Mouse (Mus musculus) intestine, postnatal 0 days (tissue): Measurements from ENCODE around the gene Cdkn2a. TPM values are rescaled to one million over a fixed set of nuclear protein-coding genes. Genes with fewer than 3 reads are reported as not detected.

Source experiments
- ATAC-seq: fragments of 200-750 bp; cut with Nextera tagmentation; 2 replicates; pipeline ENCODE4 v1.8.0; 2017; ENCODE audit warnings: mild to moderate bottlenecking, moderate TSS enrichment, moderate library complexity
- H3K27ac ChIP-seq: fragments of 300-500 bp; sonication (generic); 2 replicates; pipeline ENCODE4 v1.5.1; 2014; ENCODE audit warnings: mild to moderate bottlenecking, low read depth, low read length, moderate library complexity
- H3K27me3 ChIP-seq: fragments of 300-500 bp; sonication (generic); replicated peaks from 2 replicates; pipeline ENCODE4 v1.6.1; 2014; ENCODE audit warnings: low read length, mixed read lengths; ENCODE audit not compliant: control insufficient read depth, insufficient read depth
- H3K36me3 ChIP-seq: fragments of 300-500 bp; sonication (generic); 2 replicates; pipeline ENCODE4 v1.6.1; 2014; ENCODE audit warnings: mild to moderate bottlenecking, moderate library complexity; ENCODE audit not compliant: control insufficient read depth, insufficient read depth
- H3K4me1 ChIP-seq: fragments of 300-500 bp; sonication (generic); replicated peaks from 2 replicates; pipeline ENCODE4 v1.6.1; 2014; ENCODE audit warnings: antibody characterized with exemption, low read length, mixed read lengths; ENCODE audit not compliant: control insufficient read depth, insufficient read depth
- H3K4me2 ChIP-seq: fragments of 300-500 bp; sonication (generic); replicated peaks from 2 replicates; pipeline ENCODE4 v1.6.1; 2014; ENCODE audit warnings: low read depth, mild to moderate bottlenecking, moderate library complexity
- H3K4me3 ChIP-seq: fragments of 300-500 bp; sonication (generic); 2 replicates; pipeline ENCODE4 v1.5.1; 2014; ENCODE audit warnings: low read depth, low read length
- H3K9ac ChIP-seq: fragments of 300-500 bp; sonication (generic); 2 replicates; pipeline ENCODE4 v1.6.1; 2014; ENCODE audit warnings: mild to moderate bottlenecking, low read depth, low read length
- H3K9me3 ChIP-seq: fragments of 300-500 bp; sonication (generic); 2 replicates; pipeline ENCODE4 v1.6.1; 2016; ENCODE audit warnings: mixed run types; ENCODE audit not compliant: control insufficient read depth
- CTCF ChIP-seq: sonication (generic); IDR thresholded peaks from 2 replicates; pipeline ENCODE4 v1.5.1; 2016; ENCODE audit warnings: low read depth, mild to moderate bottlenecking, control low read depth, antibody characterized with exemption, moderate library complexity
- WGBS: fragments of 180-500 bp; shearing (Covaris S2); extraction: QIAGEN DNeasy Blood & Tissue Kit; methylation state at CpG from one replicate; pipeline ENCODE4 v1.1.7; 2014; 5-methylcytosine and 5-hydroxymethylcytosine counted together
- polyA plus RNA-seq: library from polyadenylated mRNA; unstranded; fragments of >200 nt; fragmentation: Nextera tagmentation; extraction: Ambion mirVana; gene quantifications from 2 replicates; pipeline ENCODE4 v1.2.1, GENCODE M21; 2015

Cdkn2a gene
- polyA plus RNA-seq, 1 experiment from 2014 or later: not detected

DNA sequence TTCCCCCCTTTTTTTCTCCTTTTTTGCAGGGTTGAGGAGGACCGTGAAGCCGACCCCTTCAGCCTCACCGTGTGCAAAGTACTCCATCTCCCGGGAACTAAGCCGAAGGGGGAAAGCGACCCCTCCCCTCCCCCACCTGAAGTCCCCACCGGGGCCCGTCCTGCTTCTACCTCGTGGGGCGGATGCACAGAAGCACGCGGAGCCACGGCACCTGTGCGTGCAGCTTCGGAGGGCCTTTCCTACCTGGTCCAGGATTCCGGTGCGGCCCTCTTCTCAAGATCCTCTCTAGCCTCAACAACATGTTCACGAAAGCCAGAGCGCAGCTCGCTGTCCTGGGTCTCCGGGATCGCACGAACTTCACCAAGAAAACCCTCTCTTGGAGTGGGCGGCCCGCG is 365 bp downstream of the Cdkn2a start:
- Histone ChIP-seq H3K4me1 (no peaks in the 10 kb centered on the region), H3K9me3 (no peaks in the 10 kb centered on the region), H3K4me2 (peak overlapping the region; percentile 95), H3K27ac (no peak overlapping the region), H3K9ac (0 out of 2 replicates have a peak overlapping the region, but pooled peaks have one; percentile 37), H3K27me3 (peaks cover 89% of the 10 kb centered on the region), H3K4me3 (peak overlapping the region; percentile 69), H3K36me3 (no peaks in the 10 kb centered on the region)
- WGBS: 1% methylated on average over 26 of the region's 26 CpGs
- no peak for TF ChIP-seq CTCF
- no peak for ATAC-seq

DNA sequence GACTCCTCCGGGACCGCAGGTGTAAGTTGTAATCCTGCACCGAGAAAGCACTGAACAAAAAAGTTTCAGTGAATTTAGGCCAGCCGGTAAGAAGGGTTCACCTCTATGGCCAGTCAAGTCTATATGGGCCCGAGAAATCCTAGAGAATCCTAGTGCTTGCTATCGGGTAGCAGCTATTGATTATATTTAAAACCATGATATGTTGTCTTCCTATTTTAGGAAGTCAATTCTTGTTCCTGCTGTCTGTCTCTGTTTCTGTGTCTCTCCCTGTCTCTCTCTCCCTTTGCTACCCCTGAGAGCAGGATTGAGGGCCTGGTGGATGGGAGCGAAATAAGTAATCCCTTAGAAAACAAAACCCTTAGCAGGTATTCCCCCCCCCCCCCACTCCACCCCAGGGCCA is 937 bp downstream of the Cdkn2a start:
- no peaks in the 10 kb centered on the region for H3K9me3 ChIP-seq
- WGBS: 25% methylated on average over 7 of the region's 7 CpGs
- no peak overlapping the region for H3K4me2 ChIP-seq
- no peak overlapping the region for H3K27ac ChIP-seq
- TF ChIP-seq CTCF: no peak
- no peak overlapping the region for H3K9ac ChIP-seq
- H3K4me1 ChIP-seq: no peaks in the 10 kb centered on the region
- no peak overlapping the region for H3K4me3 ChIP-seq
- ATAC-seq: no peak
- peaks cover 93% of the 10 kb centered on the region for H3K27me3 ChIP-seq
- H3K36me3 ChIP-seq: no peaks in the 10 kb centered on the region

GRCm38 (mm10) chr4:89289028-89289427 is 5.4 kb downstream of the Cdkn2a start:
- TF ChIP-seq CTCF: no peak
- Histone ChIP-seq H3K36me3 (no peaks in the 10 kb centered on the region), H3K27ac (no peak overlapping the region), H3K9ac (no peak overlapping the region), H3K4me3 (no peak overlapping the region), H3K4me2 (no peak overlapping the region), H3K4me1 (no peaks in the 10 kb centered on the region), H3K9me3 (no peaks in the 10 kb centered on the region), H3K27me3 (peaks cover 85% of the 10 kb centered on the region)
- 4% methylated on average over 4 of the region's 4 CpGs for WGBS
- ATAC-seq: no peak

GRCm38 (mm10) chr4:89286566-89286965 is 7.9 kb downstream of the Cdkn2a start:
- Histone ChIP-seq H3K4me1 (no peaks in the 10 kb centered on the region), H3K4me2 (no peak overlapping the region), H3K27ac (no peak overlapping the region), H3K9ac (no peak overlapping the region), H3K9me3 (no peaks in the 10 kb centered on the region), H3K4me3 (no peak overlapping the region), H3K36me3 (no peaks in the 10 kb centered on the region), H3K27me3 (peaks cover 81% of the 10 kb centered on the region)
- TF ChIP-seq CTCF: no peak
- no peak for ATAC-seq
- 10% methylated on average over 1 of the region's 1 CpGs for WGBS

- peaks cover 81% of the 10 kb centered on the region for H3K27me3 ChIP-seq
- no peaks in the 10 kb centered on the region for H3K4me1 ChIP-seq
- no peak overlapping the region for H3K9ac ChIP-seq
- 43% methylated on average over 7 of the region's 7 CpGs for WGBS
- no peak overlapping the region for H3K4me2 ChIP-seq
- no peak for TF ChIP-seq CTCF
- no peak overlapping the region for H3K27ac ChIP-seq
- no peak overlapping the region for H3K4me3 ChIP-seq
- ATAC-seq: no peak
- H3K9me3 ChIP-seq: no peaks in the 10 kb centered on the region
- H3K36me3 ChIP-seq: no peaks in the 10 kb centered on the region
Observed at GRCm38 (mm10) chr4:89285688-89286087, 8.8 kb downstream of the Cdkn2a start.

DNA sequence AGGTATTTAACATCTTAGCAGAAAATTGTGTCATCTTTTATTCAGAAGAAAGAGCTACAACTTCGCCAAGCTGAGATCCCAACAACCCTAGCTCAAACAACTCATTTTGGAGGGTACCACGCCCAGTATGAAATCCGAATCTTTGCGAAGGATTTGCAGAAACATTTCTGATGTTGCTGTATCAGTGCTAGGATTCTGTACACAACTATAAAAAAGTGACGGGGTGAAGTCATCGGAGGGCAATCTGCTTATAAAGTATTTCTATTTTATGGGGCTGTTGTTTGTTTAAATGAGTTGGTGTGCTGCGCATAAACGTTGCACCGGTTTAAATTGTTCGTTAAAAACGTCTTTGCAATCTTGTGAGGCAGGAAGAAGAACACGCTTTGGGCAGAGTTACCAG is 11.8 kb downstream of the Cdkn2a start:
- no peak for ATAC-seq
- H3K4me2 ChIP-seq: no peak overlapping the region
- H3K27ac ChIP-seq: no peak overlapping the region
- no peak overlapping the region for H3K4me3 ChIP-seq
- peaks cover 82% of the 10 kb centered on the region for H3K27me3 ChIP-seq
- 3% methylated on average over 12 of the region's 12 CpGs for WGBS
- no peak for TF ChIP-seq CTCF
- no peak overlapping the region for H3K9ac ChIP-seq
- H3K9me3 ChIP-seq: no peaks in the 10 kb centered on the region
- H3K4me1 ChIP-seq: no peaks in the 10 kb centered on the region
- H3K36me3 ChIP-seq: no peaks in the 10 kb centered on the region

DNA sequence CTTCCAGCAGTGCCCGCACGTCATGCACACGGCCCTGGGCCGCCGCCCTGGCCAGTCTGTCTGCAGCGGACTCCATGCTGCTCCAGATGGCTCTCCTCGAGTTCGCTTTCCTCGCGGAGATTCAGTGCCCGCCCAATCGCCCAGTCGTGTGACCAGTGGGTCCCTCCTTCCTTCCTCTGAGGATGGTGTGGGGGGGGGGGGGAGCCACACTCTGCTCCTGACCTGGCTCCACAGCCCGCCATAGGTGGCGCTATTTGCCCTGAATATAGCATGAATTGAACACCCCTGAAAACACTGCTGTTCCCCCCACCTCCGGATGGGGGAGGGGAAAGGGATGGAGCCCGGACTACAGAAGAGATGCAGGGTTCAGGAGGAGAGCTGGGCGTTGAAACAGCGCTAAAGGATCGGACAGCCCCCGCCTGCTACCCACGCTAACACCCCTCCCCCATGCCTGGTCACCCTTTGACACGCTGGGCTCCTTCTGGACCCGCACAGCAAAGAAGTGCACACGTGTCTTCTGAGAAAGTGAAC is 12.4 kb downstream of the Cdkn2a start:
- ATAC-seq: no peak
- H3K9ac ChIP-seq: no peak overlapping the region
- H3K4me1 ChIP-seq: no peaks in the 10 kb centered on the region
- no peaks in the 10 kb centered on the region for H3K36me3 ChIP-seq
- H3K4me2 ChIP-seq: peak overlapping the region; percentile 32
- peaks cover 83% of the 10 kb centered on the region for H3K27me3 ChIP-seq
- peak overlapping the region; percentile 12; the same call in 1 of the 2 replicates for H3K4me3 ChIP-seq
- H3K27ac ChIP-seq: no peak overlapping the region
- under 1% methylated on average over 25 of the region's 25 CpGs for whole genome bisulfite sequencing
- H3K9me3 ChIP-seq: no peaks in the 10 kb centered on the region
- TF ChIP-seq CTCF: peak; percentile 52
